In the genomic region with DNA sequence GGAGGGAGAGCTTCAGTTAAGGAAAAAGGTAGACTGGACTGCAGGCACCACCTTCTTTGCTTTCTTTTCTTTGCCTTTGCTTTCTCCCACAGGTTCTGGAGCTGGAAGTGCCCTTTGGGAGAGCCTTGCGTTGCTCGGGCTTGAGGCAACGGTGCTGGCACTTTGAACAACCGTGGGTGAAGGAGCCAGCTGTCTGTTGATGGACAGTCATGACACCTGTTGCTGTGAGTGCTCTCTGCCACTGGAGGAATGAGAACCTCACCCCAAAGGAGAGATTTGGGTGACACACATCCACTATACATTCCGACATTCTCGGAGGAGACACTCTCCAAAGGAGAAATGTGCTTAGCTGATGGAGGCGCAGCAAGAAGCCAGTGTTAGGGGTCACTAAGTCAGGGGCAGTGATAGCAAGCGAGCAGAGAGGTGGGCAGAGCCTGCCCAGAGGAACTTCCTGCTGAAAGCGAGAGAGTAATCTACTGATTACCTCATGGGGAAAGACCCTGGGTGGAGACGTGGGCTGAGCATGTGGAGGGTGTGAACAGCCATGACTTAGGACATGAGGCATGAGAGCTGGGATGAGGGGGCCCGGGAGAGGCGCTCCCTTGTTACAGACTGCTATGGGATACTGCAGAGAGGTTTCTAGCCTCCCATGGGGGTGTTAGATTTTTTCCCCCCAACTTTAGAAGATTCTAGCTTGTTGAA, we compare ENCODE assay signal across 11 mouse cellular contexts. TPM values are rescaled to one million over a fixed set of nuclear protein-coding genes. Genes with fewer than 3 reads are reported as not detected.
DNase-seq lines count a peak whose midpoint lies in the region; ATAC-seq and TF ChIP-seq lines count a peak whose summit lies in the region.
"Had no signal": no experiment of that assay in that cellular context is flagged by ENCODE, and none has a peak within 500 bp of the region (broad histone marks: within the 10 kb centered on the region; RNA-seq: fewer than 3 reads in every experiment).

No protein-coding gene starts in this region.

- ATAC-seq in midbrain, embryonic 13.5 days = no peak
- peak; percentile 21; the same call in 1 of the 2 replicates for ATAC-seq in intestine, embryonic 15.5 days
- peak; percentile 49; the same call in 1 of the 2 replicates for ATAC-seq in stomach, postnatal 0 days (ENCODE audit: low FRiP score, low TSS enrichment)
- ATAC-seq in midbrain, postnatal 0 days (ENCODE audit: low FRiP score) = no peak
- ATAC-seq: midbrain, embryonic 15.5 days had no signal

- H3K27ac ChIP-seq in midbrain, embryonic 10.5 days (replicated peaks) = peak overlapping the region; percentile 57
- H3K27ac ChIP-seq in midbrain, embryonic 13.5 days = no peak overlapping the region
- H3K27ac ChIP-seq in intestine, embryonic 15.5 days = peak overlapping the region; percentile 0; the same call in 1 of the 2 replicates
- 0 out of 2 replicates have a peak overlapping the region, but pooled peaks have one; percentile 45 for H3K27ac ChIP-seq in stomach, postnatal 0 days (replicated peaks)
- no peak overlapping the region for H3K27ac ChIP-seq in midbrain, postnatal 0 days (ENCODE audit: low read depth, low read length)
- H3K27ac ChIP-seq: midbrain, embryonic 15.5 days had no signal

- no peak for TF ChIP-seq CTCF in stomach, postnatal 0 days (IDR thresholded peaks at IDR 0.05; ENCODE audit: low read depth)
- no peak for TF ChIP-seq CTCF in midbrain, postnatal 0 days (IDR thresholded peaks at IDR 0.05)

- H3K27me3 ChIP-seq in midbrain, embryonic 10.5 days (ENCODE audit: low read depth, poor library complexity, severe bottlenecking) = 0 out of 2 replicates have a peak, but pooled peaks cover 3% of the 10 kb centered on the region
- H3K27me3 ChIP-seq in midbrain, embryonic 13.5 days = no peaks in the 10 kb centered on the region
- H3K27me3 ChIP-seq in intestine, embryonic 15.5 days (replicated peaks) = no peaks in the 10 kb centered on the region
- H3K27me3 ChIP-seq in stomach, postnatal 0 days (ENCODE audit: control insufficient read depth, insufficient read depth, low read length) = no peaks in the 10 kb centered on the region
- H3K27me3 ChIP-seq in midbrain, postnatal 0 days (ENCODE audit: insufficient read depth, low read length) = no peaks in the 10 kb centered on the region
- H3K27me3 ChIP-seq: liver, embryonic 13.5 days; midbrain, embryonic 15.5 days had no signal

- H3K4me1 ChIP-seq in midbrain, embryonic 10.5 days = peaks cover 53% of the 10 kb centered on the region
- peaks cover 27% of the 10 kb centered on the region for H3K4me1 ChIP-seq in midbrain, embryonic 13.5 days (replicated peaks)
- peaks cover 42% of the 10 kb centered on the region for H3K4me1 ChIP-seq in intestine, embryonic 15.5 days (replicated peaks)
- peaks cover 11% of the 10 kb centered on the region; the same call in 1 of the 2 replicates for H3K4me1 ChIP-seq in stomach, postnatal 0 days (replicated peaks; ENCODE audit: control insufficient read depth, insufficient read depth)
- H3K4me1 ChIP-seq in midbrain, postnatal 0 days (ENCODE audit: insufficient read depth, low read length) = 0 out of 2 replicates have a peak, but pooled peaks cover 2% of the 10 kb centered on the region

- H3K36me3 ChIP-seq in midbrain, embryonic 10.5 days = no peaks in the 10 kb centered on the region
- H3K36me3 ChIP-seq in midbrain, embryonic 13.5 days = no peaks in the 10 kb centered on the region
- H3K36me3 ChIP-seq in intestine, embryonic 15.5 days = no peaks in the 10 kb centered on the region
- H3K36me3 ChIP-seq in stomach, postnatal 0 days (ENCODE audit: control insufficient read depth, insufficient read depth, low read length) = no peaks in the 10 kb centered on the region
- H3K36me3 ChIP-seq in midbrain, postnatal 0 days (ENCODE audit: insufficient read depth, low read length) = no peaks in the 10 kb centered on the region
- H3K36me3 ChIP-seq: liver, embryonic 13.5 days; midbrain, embryonic 15.5 days had no signal

- WGBS in midbrain, embryonic 10.5 days = 75% methylated on average over 12 of the region's 12 CpGs
- 83% methylated on average over 12 of the region's 12 CpGs for WGBS in midbrain, embryonic 13.5 days
- WGBS in intestine, embryonic 15.5 days = 49% methylated on average over 12 of the region's 12 CpGs
- 39% methylated on average over 12 of the region's 12 CpGs for WGBS in stomach, postnatal 0 days
- WGBS in midbrain, postnatal 0 days = 74% methylated on average over 12 of the region's 12 CpGs

- no peak overlapping the region for H3K4me2 ChIP-seq in midbrain, embryonic 13.5 days (replicated peaks)
- H3K4me2 ChIP-seq in intestine, embryonic 15.5 days (replicated peaks) = no peak overlapping the region
- no peak overlapping the region for H3K4me2 ChIP-seq in stomach, postnatal 0 days (replicated peaks; ENCODE audit: low read depth)
- no peak overlapping the region for H3K4me2 ChIP-seq in midbrain, postnatal 0 days (ENCODE audit: low read depth, low read length, poor library complexity, severe bottlenecking)
- H3K4me2 ChIP-seq: liver, embryonic 13.5 days; midbrain, embryonic 15.5 days had no signal

- no peak overlapping the region for H3K9ac ChIP-seq in midbrain, embryonic 13.5 days (replicated peaks)
- no peak overlapping the region for H3K9ac ChIP-seq in intestine, embryonic 15.5 days
- no peak overlapping the region for H3K9ac ChIP-seq in stomach, postnatal 0 days (ENCODE audit: low read length)
- H3K9ac ChIP-seq in midbrain, postnatal 0 days (replicated peaks; ENCODE audit: low read length, poor library complexity, severe bottlenecking) = no peak overlapping the region
- H3K9ac ChIP-seq: liver, embryonic 13.5 days; midbrain, embryonic 15.5 days had no signal

- H3K9me3 ChIP-seq in midbrain, embryonic 10.5 days (replicated peaks) = no peaks in the 10 kb centered on the region
- H3K9me3 ChIP-seq in midbrain, embryonic 13.5 days = no peaks in the 10 kb centered on the region
- no peaks in the 10 kb centered on the region for H3K9me3 ChIP-seq in intestine, embryonic 15.5 days
- no peaks in the 10 kb centered on the region for H3K9me3 ChIP-seq in stomach, postnatal 0 days (ENCODE audit: control insufficient read depth, low read length)
- no peaks in the 10 kb centered on the region for H3K9me3 ChIP-seq in midbrain, postnatal 0 days (ENCODE audit: low read length)
- H3K9me3 ChIP-seq: liver, embryonic 13.5 days; midbrain, embryonic 15.5 days had no signal

- TF ChIP-seq EP300 in stomach, postnatal 0 days (optimal IDR thresholded peaks at IDR 0.05) = no peak

- DNase-seq in gastrocnemius, adult 18-20 months (ENCODE audit: low spot score) = peak; percentile 43
- no peak for DNase-seq in gastrocnemius, postnatal 4 days (ENCODE audit: low spot score in 2 of 2)
- no peak for DNase-seq in midbrain, embryonic 10.5 days (ENCODE audit: low spot score)
- no peak for DNase-seq in stomach, postnatal 0 days (ENCODE audit: low spot score)
- no peak for DNase-seq in kidney, adult 18-20 months
- no peak for DNase-seq in midbrain, postnatal 0 days (ENCODE audit: low spot score)
- DNase-seq: liver, embryonic 13.5 days had no signal

- no peak overlapping the region for H3K4me3 ChIP-seq in midbrain, embryonic 10.5 days
- H3K4me3 ChIP-seq in midbrain, embryonic 13.5 days (replicated peaks) = no peak overlapping the region
- no peak overlapping the region for H3K4me3 ChIP-seq in intestine, embryonic 15.5 days (replicated peaks)
- H3K4me3 ChIP-seq in stomach, postnatal 0 days (ENCODE audit: low read depth, low read length) = no peak overlapping the region
- H3K4me3 ChIP-seq in midbrain, postnatal 0 days (ENCODE audit: low read depth, low read length) = no peak overlapping the region
- H3K4me3 ChIP-seq: erythroblast, embryonic 14.5 days; liver, embryonic 13.5 days; midbrain, embryonic 15.5 days had no signal

RNA-seq across cellular contexts. Expression of gene Ssbp3, which starts 41.6 kb away (rescaled TPM):
- 10 to 100 TPM; 20.5 to 25.5 TPM for total RNA-seq in gastrocnemius, adult 18-20 months (2021)
- 10 to 100 TPM; 65.7 to 73.4 TPM for total RNA-seq in gastrocnemius, postnatal 4 days (2021)
- polyA plus RNA-seq in midbrain, embryonic 10.5 days (2016; fragmentation: Nextera tagmentation; extraction: Ambion mirVana) = 119 and 136 TPM in 2 replicates
- 192 and 229 TPM in 2 replicates for polyA plus RNA-seq in midbrain, embryonic 13.5 days (2015; fragmentation: Nextera tagmentation; extraction: Ambion mirVana)
- 83.7 and 86.0 TPM in 2 replicates for polyA plus RNA-seq in intestine, embryonic 15.5 days (2015; fragmentation: Nextera tagmentation; extraction: Ambion mirVana)
- 39.3 and 50.0 TPM in 2 replicates for polyA plus RNA-seq in stomach, postnatal 0 days (2015; fragmentation: Nextera tagmentation; extraction: Ambion mirVana)
- total RNA-seq in midbrain, postnatal 0 days (2014; rRNA removed) = 172 and 176 TPM in 2 replicates
- 110 and 126 TPM in 2 replicates for polyA plus RNA-seq in midbrain, postnatal 0 days (2015; fragmentation: Nextera tagmentation; extraction: Ambion mirVana)

Comparison
In these comparisons a context has a peak if more than half of its experiments do, and no peak if none do; other contexts are left out.
1. H3K27ac ChIP-seq: peak in midbrain, embryonic 10.5 days (single experiment), intestine, embryonic 15.5 days (single experiment) and stomach, postnatal 0 days (single experiment); none in midbrain, embryonic 13.5 days (single experiment) and midbrain, postnatal 0 days (single experiment).
2. ATAC-seq: peak in intestine, embryonic 15.5 days (single experiment) and stomach, postnatal 0 days (single experiment); none in midbrain, embryonic 13.5 days (single experiment) and midbrain, postnatal 0 days (single experiment).